Mouse (Mus musculus) CH12.LX (cell line): ENCODE data around the gene Nsd1. TPM values are rescaled to one million over a fixed set of nuclear protein-coding genes. Genes with fewer than 3 reads are reported as not detected.
"Not testable (repeated sequence)": the region's sequence is repeated elsewhere in the genome, so short reads cannot be mapped to it uniquely, and the experiment has no call there.

ENCODE experiments used
- DNase-seq: peaks from one replicate; pipeline ENCODE4 v3.0.0-alpha.2; 2013; ENCODE audit errors: extremely low read depth
- H3K27ac ChIP-seq: 2 replicates; pipeline ENCODE4 v1.5.1; 2012; ENCODE audit warnings: low read depth, mild to moderate bottlenecking, control low read depth, moderate library complexity; ENCODE audit not compliant: insufficient read depth
- H3K27me3 ChIP-seq: replicated peaks from 2 replicates; pipeline ENCODE3; 2012; ENCODE audit warnings: inconsistent platforms
- H3K36me3 ChIP-seq, 2 experiments: replicated peaks in 1 of 2; 2 replicates each; pipeline versions ENCODE3 to v1.6.1; 2012; ENCODE audit warnings: inconsistent platforms in 1 of 2, low read length in 1 of 2, mild to moderate bottlenecking in 1 of 2, mixed read lengths in 1 of 2, moderate library complexity in 1 of 2; ENCODE audit not compliant: control insufficient read depth in 1 of 2, insufficient read depth in 1 of 2
- H3K4me1 ChIP-seq, 2 experiments: 2 replicates each; pipeline ENCODE4 v1.6.1; 2012; ENCODE audit warnings: inconsistent platforms in 1 of 2, moderate library complexity in 1 of 2; ENCODE audit not compliant: insufficient read depth in 2 of 2, control insufficient read depth in 1 of 2
- H3K4me2 ChIP-seq: 2 replicates; pipeline ENCODE4 v1.6.1; 2012; ENCODE audit warnings: low read depth, mild to moderate bottlenecking, control low read depth; ENCODE audit not compliant: poor library complexity, insufficient read depth, severe bottlenecking
- H3K4me3 ChIP-seq, 3 experiments: fragments of 150-350 bp in 1 of 3; sonication (generic) in 1 of 3; replicated peaks in 1 of 3; 2 replicates each; pipeline versions ENCODE3 to v1.5.1; 2011 to 2012; ENCODE audit warnings: low read depth in 2 of 3, low read length in 2 of 3, mild to moderate bottlenecking in 2 of 3, moderate library complexity in 2 of 3, control low read depth in 1 of 3, improper control_type of control experiment in 1 of 3, inconsistent platforms in 1 of 3, mixed read lengths in 1 of 3; ENCODE audit not compliant: poor library complexity in 1 of 3
- H3K79me2 ChIP-seq: replicated peaks from 2 replicates; pipeline ENCODE4 v1.6.1; 2012; ENCODE audit warnings: mild to moderate bottlenecking, moderate library complexity; ENCODE audit not compliant: control insufficient read depth, poor library complexity, insufficient read depth, severe bottlenecking; ENCODE audit errors: extremely low read depth
- H3K9ac ChIP-seq: 2 replicates; pipeline ENCODE4 v1.6.1; 2012; ENCODE audit warnings: low read depth, mild to moderate bottlenecking, control low read depth, moderate library complexity; ENCODE audit not compliant: insufficient read depth
- H3K9me3 ChIP-seq: replicated peaks from 2 replicates; pipeline ENCODE3; 2012; ENCODE audit warnings: low read length, inconsistent platforms, mixed read lengths
- BHLHE40 ChIP-seq: IDR thresholded peaks from 2 replicates; pipeline ENCODE4 v1.6.1; 2011; ENCODE audit warnings: mild to moderate bottlenecking, low read depth, low read length, improper control_type of control experiment
- CTCF ChIP-seq, 2 experiments: IDR thresholded peaks in 1 of 2; conservative IDR thresholded peaks in 1 of 2; 2 replicates each; pipeline ENCODE4 v1.5.1; 2011 to 2012; ENCODE audit warnings: low read depth in 2 of 2, low read length in 2 of 2, improper control_type of control experiment in 1 of 2, inconsistent platforms in 1 of 2, mild to moderate bottlenecking in 1 of 2, moderate library complexity in 1 of 2
- ELF1 ChIP-seq: IDR thresholded peaks from 2 replicates; pipeline ENCODE4 v1.6.1; 2014; ENCODE audit warnings: low read depth, mild to moderate bottlenecking, inconsistent platforms, low read length, improper control_type of control experiment
- KAT2A ChIP-seq: IDR thresholded peaks from 2 replicates; pipeline ENCODE4 v1.6.1; 2012; ENCODE audit warnings: low read length, improper control_type of control experiment, inconsistent platforms; ENCODE audit not compliant: insufficient replicate concordance
- MYC ChIP-seq: IDR thresholded peaks from 2 replicates; pipeline ENCODE4 v1.6.1; 2011; ENCODE audit warnings: low read depth, mild to moderate bottlenecking, improper control_type of control experiment, low read length
- NRF1 ChIP-seq: IDR thresholded peaks from 2 replicates; pipeline ENCODE4 v1.6.1; 2014; ENCODE audit warnings: low read depth, mild to moderate bottlenecking, inconsistent platforms, low read length, improper control_type of control experiment, moderate library complexity
- POLR2A ChIP-seq: IDR thresholded peaks from 2 replicates; pipeline ENCODE4 v1.6.1; 2011; ENCODE audit warnings: low read depth, mild to moderate bottlenecking, improper control_type of control experiment, low read length
- POLR2AphosphoS2 ChIP-seq: IDR thresholded peaks from 2 replicates; pipeline ENCODE4 v1.6.1; 2011; ENCODE audit warnings: low read depth, low read length, improper control_type of control experiment
- RAD21 ChIP-seq: IDR thresholded peaks from 2 replicates; pipeline ENCODE4 v1.6.1; 2011; ENCODE audit warnings: low read depth, mild to moderate bottlenecking, low read length, improper control_type of control experiment, moderate library complexity
- SIN3A ChIP-seq: IDR thresholded peaks from 2 replicates; pipeline ENCODE4 v1.6.1; 2012; ENCODE audit warnings: low read length, improper control_type of control experiment, inconsistent platforms
- TBP ChIP-seq: conservative IDR thresholded peaks from 2 replicates; pipeline ENCODE4 v1.6.1; 2011; ENCODE audit warnings: low read depth, low read length, improper control_type of control experiment
- ZC3H11A ChIP-seq: IDR thresholded peaks from 2 replicates; pipeline ENCODE4 v1.6.1; 2012; ENCODE audit warnings: low read depth, mild to moderate bottlenecking, inconsistent platforms, low read length, improper control_type of control experiment
- ZMIZ1 ChIP-seq: IDR thresholded peaks from 2 replicates; pipeline ENCODE4 v1.6.1; 2012; ENCODE audit warnings: low read depth, mild to moderate bottlenecking, inconsistent platforms, low read length, improper control_type of control experiment
- dilution Hi-C: fragments of 300-500 bp; cut with MboI; formaldehyde crosslinking; loops from 2 replicates; pipeline ENCODE4 v1.14.3; 2020; ENCODE audit warnings: low sequenced_read_pairs; ENCODE audit not compliant: extremely low pct_unique_long_range_greater_than_20kb, extremely low pct_ligation_motif_present
- in situ Hi-C: fragments of 300-500 bp; cut with MboI; formaldehyde crosslinking; loops from 3 replicates; pipeline ENCODE4 v1.14.3; 2019; ENCODE audit warnings: low sequenced_read_pairs, low pct_ligation_motif_present, low pct_unique_long_range_greater_than_20kb, mixed read lengths
- polyA plus RNA-seq: library from polyadenylated mRNA; unstranded; fragments of >175 nt; gene quantifications from 2 replicates; pipeline ENCODE4 v1.2.1, GENCODE M21; 2012; ENCODE audit warnings: low read depth; ENCODE audit not compliant: insufficient read length
- total RNA-seq, 2 experiments: library from RNA; depleted of rRNA; stranded (reverse); fragments of 300-350 nt in 1 of 2; fragments of >200 nt in 1 of 2; gene quantifications; 2 replicates each; pipeline ENCODE4 v1.2.3; 2012 to 2014

The Nsd1 gene
- total and polyA plus RNA-seq, 3 experiments, result 11.8 to 13.8 (median 12.6) TPM

- TF ChIP-seq ZC3H11A, result no peak
- TF ChIP-seq NRF1, result no peak; the same call in 1 of the 2 replicates
- TF ChIP-seq ZMIZ1, result peak; percentile 84
- TF ChIP-seq TBP, result peak; percentile 77
- peak; percentile 15; the same call in 1 of the 2 replicates for TF ChIP-seq ELF1
- TF ChIP-seq BHLHE40, result 0 out of 2 replicates have a peak, but pooled peaks have one; percentile 21
- TF ChIP-seq KAT2A, result no peak
- 0 out of 2 replicates have a peak, but pooled peaks have one; percentile 29 for TF ChIP-seq POLR2AphosphoS2
Measured at GRCm38 (mm10) chr13:55190121-55190868, 19.3 kb upstream of the Nsd1 start (continued).

GRCm38 (mm10) chr13:55191535-55191934 lies 18.0 kb upstream of the Nsd1 start:
- dilution Hi-C loops, result no loop called here
- peak overlapping the region; percentile 70; the same call in 1 of the 2 replicates for H3K4me2 ChIP-seq

DNA sequence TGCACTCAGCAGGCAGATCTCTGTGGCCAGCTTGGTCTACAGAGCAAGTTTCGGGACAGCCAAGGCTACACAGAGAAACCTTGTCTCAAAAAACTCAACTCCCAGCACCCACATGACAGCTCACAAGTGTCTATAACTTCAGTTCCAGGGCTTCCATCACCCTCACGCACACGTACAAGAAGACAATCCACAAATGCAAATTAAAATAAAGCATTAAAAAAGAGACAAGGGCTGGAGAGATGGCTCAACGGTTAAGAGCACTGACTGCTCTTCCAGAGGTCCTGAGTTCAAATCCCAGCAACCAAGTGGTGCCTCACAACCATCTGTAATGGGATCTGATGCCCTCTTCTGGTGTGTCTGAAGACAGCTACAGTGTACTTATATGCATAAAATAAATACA lies 6.8 kb upstream of the Nsd1 start:
- H3K27me3 ChIP-seq, H3K4me2 ChIP-seq, DNase-seq, H3K9me3 ChIP-seq, H3K4me3 ChIP-seq, H3K9ac ChIP-seq, in situ Hi-C loops, H3K27ac ChIP-seq, dilution Hi-C loops, H3K79me2 ChIP-seq, H3K36me3 ChIP-seq: not testable (repeated sequence)
- TF ChIP-seq ZMIZ1, result peak; percentile 53; the same call in 1 of the 2 replicates
- peak; percentile 23; the same call in 1 of the 2 replicates for TF ChIP-seq POLR2A
- H3K4me1 ChIP-seq, result peaks cover 2 to 20% of the 10 kb centered on the region in 2 experiments; a peak in 2 of 4 replicates

More at GRCm38 (mm10) chr13:55191535-55191934, 18.0 kb upstream of the Nsd1 start:
- H3K79me2 ChIP-seq, result no peaks in the 10 kb centered on the region
- H3K9ac ChIP-seq, result no peak overlapping the region
- TF ChIP-seq RAD21 (no peak), ZMIZ1 (no peak), POLR2A (no peak), CTCF (conservative IDR thresholded peaks at IDR 0.05 in 1 of 2, IDR thresholded peaks at IDR 0.05 in 1 of 2; ENCODE audit: low read depth in 2 of 2, low read length in 2 of 2) (no peak), SIN3A (0 out of 2 replicates have a peak, but pooled peaks have one; percentile 24), MYC (no peak)
- TF ChIP-seq, all 38 proteins: peak for 1
- peaks cover 0 to 10% of the 10 kb centered on the region in 2 experiments; a peak in 1 of 4 replicates for H3K4me1 ChIP-seq
- H3K4me3 ChIP-seq, result no peak overlapping the region
- DNase-seq, result no peak
- in situ Hi-C loops, result no loop called here
- H3K27me3 ChIP-seq, result no peaks in the 10 kb centered on the region
- H3K27ac ChIP-seq, result no peak overlapping the region
- peaks cover 5% of the 10 kb centered on the region for H3K9me3 ChIP-seq
- H3K36me3 ChIP-seq, result peaks cover 0 to 5% of the 10 kb centered on the region in 2 experiments
